Mouse (Mus musculus) cortical plate, adult 2 months (tissue): ENCODE results near the gene Usp7.

ENCODE experiments used
- CTCF ChIP-seq: fragments of 200-500 bp; IDR thresholded peaks from 2 replicates; pipeline ENCODE4 v1.5.1; 2011; ENCODE audit warnings: mild to moderate bottlenecking, control low read depth, low read length; ENCODE audit not compliant: insufficient read depth; ENCODE audit errors: extremely low read depth
- POLR2A ChIP-seq: fragments of 200-500 bp; IDR thresholded peaks from 2 replicates; pipeline ENCODE4 v1.6.1; 2011; ENCODE audit warnings: mild to moderate bottlenecking, low read length, control low read depth; ENCODE audit not compliant: insufficient read depth; ENCODE audit errors: extremely low read depth

DNA sequence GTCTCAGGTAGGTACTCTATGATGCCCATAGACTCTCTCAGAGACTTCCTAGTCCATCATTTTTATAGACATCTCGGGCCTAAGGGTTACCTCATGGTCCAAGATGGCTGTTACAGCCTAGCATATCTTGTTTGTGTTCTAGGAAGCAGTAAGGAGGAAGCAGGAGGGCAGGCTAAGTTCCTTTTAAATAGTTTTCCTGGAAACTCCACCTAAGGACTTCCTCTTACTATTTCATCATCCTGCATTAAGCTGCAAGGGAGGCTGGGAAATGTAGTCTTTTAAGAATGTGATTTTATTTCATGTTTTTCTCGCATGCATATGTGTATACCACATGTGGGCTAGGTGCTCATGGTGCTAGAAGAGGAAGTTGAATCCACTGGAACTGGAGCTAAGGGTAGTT, 31.6 kb upstream of the Usp7 start:
- TF ChIP-seq CTCF = no peak
- no peak for TF ChIP-seq POLR2A
